Mouse (Mus musculus) lung, embryonic 15.5 days (tissue): Measurements from ENCODE around the gene Lrrc7. TPM values are rescaled to one million over a fixed set of nuclear protein-coding genes. Genes with fewer than 3 reads are reported as not detected.

ENCODE experiments used
- ATAC-seq: fragments of 200-750 bp; cut with Nextera tagmentation; 2 replicates; pipeline ENCODE4 v1.8.0; 2017; ENCODE audit warnings: moderate number of reproducible peaks, borderline replicate concordance; ENCODE audit not compliant: low FRiP score, low TSS enrichment; ENCODE audit errors: extremely low read depth
- H3K27ac ChIP-seq: fragments of 300-500 bp; sonication (generic); 2 replicates; pipeline ENCODE4 v1.5.1; 2015; ENCODE audit warnings: moderate library complexity, mild to moderate bottlenecking, inconsistent platforms
- H3K27me3 ChIP-seq: fragments of 300-500 bp; sonication (generic); 2 replicates; pipeline ENCODE4 v1.6.1; 2015; ENCODE audit warnings: inconsistent platforms
- H3K36me3 ChIP-seq: fragments of 300-500 bp; sonication (generic); 2 replicates; pipeline ENCODE4 v1.6.1; 2015; ENCODE audit warnings: inconsistent platforms
- H3K4me1 ChIP-seq: fragments of 300-500 bp; sonication (generic); 2 replicates; pipeline ENCODE4 v1.6.1; 2015; ENCODE audit warnings: inconsistent platforms
- H3K4me2 ChIP-seq: fragments of 300-500 bp; sonication (generic); 2 replicates; pipeline ENCODE4 v1.6.1; 2015; ENCODE audit warnings: inconsistent platforms, mild to moderate bottlenecking, moderate library complexity
- H3K4me3 ChIP-seq: fragments of 300-500 bp; sonication (generic); 2 replicates; pipeline ENCODE4 v1.5.1; 2015; ENCODE audit warnings: mild to moderate bottlenecking, inconsistent platforms
- H3K9ac ChIP-seq: fragments of 300-500 bp; sonication (generic); 2 replicates; pipeline ENCODE4 v1.6.1; 2015; ENCODE audit warnings: inconsistent platforms
- H3K9me3 ChIP-seq: fragments of 300-500 bp; sonication (generic); 2 replicates; pipeline ENCODE4 v1.6.1; 2016; ENCODE audit warnings: inconsistent platforms
- WGBS: fragments of 180-500 bp; shearing (Covaris S2); methylation state at CpG from one replicate; pipeline ENCODE4 v1.1.7; 2015; 5-methylcytosine and 5-hydroxymethylcytosine counted together
- polyA plus RNA-seq: library from polyadenylated mRNA; unstranded; fragments of >200 nt; fragmentation: Nextera tagmentation; extraction: Ambion mirVana; gene quantifications from 2 replicates; pipeline ENCODE4 v1.2.1, GENCODE M21; 2015

Gene Lrrc7
- polyA plus RNA-seq, 1 experiment from 2014 or later, result 0.17 TPM

DNA sequence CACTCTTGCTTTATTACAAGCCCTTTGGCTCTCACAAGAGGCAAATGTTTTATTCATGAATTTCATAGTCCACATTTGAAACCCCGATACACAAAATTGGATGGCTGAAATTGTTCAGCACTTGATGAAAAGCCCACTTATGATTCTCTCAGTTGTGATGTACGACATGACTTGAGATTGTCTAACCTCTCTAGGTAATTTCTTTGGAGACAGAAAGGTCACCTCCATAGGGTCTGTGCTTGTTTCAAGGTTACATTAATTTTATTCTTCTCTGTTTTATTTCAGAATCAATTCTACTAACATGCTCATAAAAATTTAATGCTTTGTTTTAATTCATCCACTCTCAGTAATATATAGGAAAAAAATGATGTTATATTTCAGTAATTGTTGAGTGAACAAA lies 351.4 kb downstream of the Lrrc7 start:
- H3K4me2 ChIP-seq, result no peak overlapping the region
- ATAC-seq, result no peak
- no peak overlapping the region for H3K27ac ChIP-seq
- WGBS, result 80% methylated on average over 2 of the region's 2 CpGs
- H3K9me3 ChIP-seq, result no peaks in the 10 kb centered on the region
- H3K27me3 ChIP-seq, result no peaks in the 10 kb centered on the region
- H3K36me3 ChIP-seq, result no peaks in the 10 kb centered on the region
- no peaks in the 10 kb centered on the region for H3K4me1 ChIP-seq
- H3K9ac ChIP-seq, result no peak overlapping the region
- H3K4me3 ChIP-seq, result no peak overlapping the region

DNA sequence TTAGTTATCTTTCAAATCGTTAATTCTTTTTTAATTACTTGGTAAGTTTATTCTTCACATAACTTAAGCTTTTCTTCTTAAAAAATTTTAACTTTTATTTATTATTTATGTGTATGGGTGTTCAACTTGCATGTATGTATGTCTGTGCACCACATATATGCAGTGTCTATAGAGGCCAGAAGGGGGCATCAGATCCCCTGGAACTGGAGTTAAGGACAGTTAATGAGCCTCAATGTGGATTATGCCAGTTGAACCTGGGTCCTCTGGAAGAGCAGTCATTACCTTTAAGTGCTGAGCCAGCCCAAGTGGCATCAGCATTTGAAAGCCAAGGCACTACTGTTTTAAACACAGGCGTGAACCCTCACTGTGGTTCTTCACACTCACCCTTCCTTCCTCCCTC lies 352.0 kb downstream of the Lrrc7 start:
- no peak overlapping the region for H3K4me2 ChIP-seq
- ATAC-seq, result no peak; the same call in 1 of the 2 replicates
- 3% methylated on average over 2 of the region's 2 CpGs for WGBS
- no peak overlapping the region for H3K4me3 ChIP-seq
- no peaks in the 10 kb centered on the region for H3K27me3 ChIP-seq
- no peaks in the 10 kb centered on the region for H3K9me3 ChIP-seq
- H3K27ac ChIP-seq, result no peak overlapping the region
- no peaks in the 10 kb centered on the region for H3K36me3 ChIP-seq
- H3K4me1 ChIP-seq, result no peaks in the 10 kb centered on the region
- H3K9ac ChIP-seq, result no peak overlapping the region

DNA sequence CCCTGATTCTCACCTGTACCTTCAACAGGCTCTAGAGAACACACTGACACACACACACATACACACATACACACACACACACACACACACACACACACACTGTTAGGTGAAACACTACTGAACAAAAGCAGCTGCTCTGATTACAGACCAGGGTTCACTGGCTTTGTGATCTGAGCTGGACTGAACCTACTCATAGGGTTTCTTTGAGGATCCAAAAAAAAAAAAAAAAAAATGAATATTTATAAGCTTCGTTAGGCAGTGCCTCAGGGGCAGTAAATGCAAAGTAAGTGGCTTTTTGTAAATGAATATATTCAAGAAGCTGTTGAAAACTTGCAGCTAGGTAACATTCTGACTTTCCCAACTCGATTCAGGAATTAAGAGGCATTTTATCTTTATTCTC lies 354.2 kb downstream of the Lrrc7 start:
- Histone ChIP-seq H3K4me3 (no peak overlapping the region), H3K9me3 (no peaks in the 10 kb centered on the region), H3K27me3 (no peaks in the 10 kb centered on the region), H3K4me2 (no peak overlapping the region), H3K36me3 (no peaks in the 10 kb centered on the region), H3K9ac (no peak overlapping the region), H3K4me1 (no peaks in the 10 kb centered on the region), H3K27ac (no peak overlapping the region)
- no peak for ATAC-seq
- WGBS, result 56% methylated on average over 2 of the region's 2 CpGs

DNA sequence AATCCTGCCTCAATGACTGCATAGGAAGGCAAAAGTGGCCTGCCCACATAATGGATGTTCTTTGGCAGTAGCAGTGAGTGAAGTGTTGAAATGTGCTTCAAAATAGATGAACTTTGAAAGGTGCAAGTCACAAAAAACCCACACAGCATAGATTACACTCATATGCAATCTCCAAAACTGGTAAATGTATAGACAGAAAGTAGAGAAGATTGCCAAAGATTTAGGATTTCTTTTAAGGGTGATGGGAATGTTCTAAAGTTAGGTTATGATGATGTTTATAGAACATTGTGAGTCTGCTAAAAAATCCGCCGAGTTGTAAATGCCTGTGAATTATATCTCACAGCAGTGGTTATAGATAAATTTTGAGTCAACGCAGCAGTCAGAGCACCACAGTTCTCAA lies 359.2 kb downstream of the Lrrc7 start:
- Histone ChIP-seq H3K9ac (no peak overlapping the region), H3K4me3 (no peak overlapping the region), H3K4me2 (no peak overlapping the region), H3K27ac (no peak overlapping the region), H3K36me3 (no peaks in the 10 kb centered on the region), H3K4me1 (no peaks in the 10 kb centered on the region), H3K9me3 (no peaks in the 10 kb centered on the region), H3K27me3 (no peaks in the 10 kb centered on the region)
- ATAC-seq, result no peak
- WGBS, result 76% methylated on average over 3 of the region's 3 CpGs

DNA sequence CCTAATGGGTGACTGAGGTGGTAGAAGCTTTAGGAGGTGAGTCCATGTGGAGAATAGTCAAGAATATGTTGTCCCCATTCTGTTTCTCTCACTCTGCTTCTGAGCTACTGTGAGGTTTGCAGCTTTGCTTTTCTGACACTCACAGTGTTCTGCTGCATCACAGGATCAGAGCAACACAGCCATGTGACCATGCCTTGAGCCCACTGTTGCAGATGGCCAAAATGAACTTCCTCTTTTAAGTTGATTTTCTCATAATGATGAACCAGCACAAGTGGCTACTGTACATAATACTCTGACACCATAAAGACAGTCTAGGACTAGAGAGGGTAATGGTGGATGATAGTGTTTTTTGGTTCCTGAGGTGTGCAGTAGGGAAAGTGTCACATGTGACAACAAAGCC lies 366.6 kb downstream of the Lrrc7 start:
- H3K36me3 ChIP-seq, result no peaks in the 10 kb centered on the region
- no peak overlapping the region for H3K27ac ChIP-seq

DNA sequence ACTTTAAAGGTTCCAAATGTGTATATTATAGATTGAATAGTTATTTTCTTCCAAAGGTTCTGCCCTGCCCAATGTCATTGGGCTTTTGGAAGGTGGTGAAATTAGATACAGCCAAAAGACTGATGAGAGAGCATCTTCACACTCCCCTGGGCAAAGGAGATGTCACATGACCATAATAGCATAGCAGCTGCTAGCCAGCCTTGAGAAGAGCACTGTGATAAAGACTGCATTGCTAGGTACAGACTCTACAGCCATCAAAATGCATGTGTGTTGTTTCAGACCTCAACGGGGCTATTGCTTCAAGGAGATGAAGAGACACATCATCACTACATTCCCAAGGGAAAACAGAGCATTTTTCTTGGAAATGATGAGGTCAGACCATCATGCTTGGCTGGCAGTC lies 368.8 kb downstream of the Lrrc7 start:
- WGBS, result 41% methylated on average over 1 of the region's 1 CpGs

More for the DNA sequence above, 366.6 kb downstream of the Lrrc7 start:
- H3K4me1 ChIP-seq, result no peaks in the 10 kb centered on the region
- no peak overlapping the region for H3K4me3 ChIP-seq
- no peaks in the 10 kb centered on the region for H3K9me3 ChIP-seq
- no peak overlapping the region for H3K4me2 ChIP-seq
- no peak overlapping the region for H3K9ac ChIP-seq
- no peak for ATAC-seq
- H3K27me3 ChIP-seq, result no peaks in the 10 kb centered on the region

DNA sequence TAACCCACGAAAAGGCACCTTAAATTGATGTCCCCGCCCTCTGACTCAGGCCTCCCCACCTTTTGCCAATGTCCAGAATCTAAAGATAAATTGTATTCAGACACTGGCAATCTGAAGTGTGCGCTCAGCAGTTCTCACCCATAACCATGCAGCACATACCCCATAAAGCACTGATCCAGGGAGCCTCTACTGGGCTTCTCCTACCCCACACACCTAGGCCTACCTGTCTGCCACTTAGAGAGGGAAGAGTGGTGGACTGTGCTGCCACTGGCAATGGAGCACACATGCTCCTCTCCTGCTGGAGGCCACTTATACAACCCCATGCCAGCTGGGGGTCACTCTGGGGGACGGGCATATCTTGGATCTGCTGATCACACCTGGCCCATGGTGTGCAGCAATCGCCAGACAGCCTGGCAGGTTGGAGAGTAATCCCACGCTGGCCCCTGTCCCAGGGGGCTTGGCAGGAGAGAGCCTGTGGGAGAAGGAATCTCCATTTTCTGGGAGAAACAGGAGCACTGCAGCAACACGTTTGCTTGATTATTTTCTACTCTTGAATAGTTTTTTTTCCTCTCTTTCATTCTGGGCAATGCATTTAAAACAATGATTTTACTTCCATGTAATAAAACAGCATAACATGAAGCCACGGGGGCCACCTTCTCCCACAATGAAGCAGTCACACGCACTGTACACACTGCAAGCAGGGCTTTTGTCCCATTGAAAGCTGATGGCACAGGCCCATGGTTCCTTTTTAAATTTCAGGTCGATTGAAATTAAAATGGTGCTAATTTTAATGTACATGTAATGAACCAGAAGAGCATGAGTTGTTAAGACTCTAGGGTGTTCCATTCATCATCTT lies 386.9 kb downstream of the Lrrc7 start:
- WGBS, result 69% methylated on average over 10 of the region's 10 CpGs
- Histone ChIP-seq H3K4me3 (no peak overlapping the region), H3K4me1 (no peaks in the 10 kb centered on the region), H3K9me3 (no peaks in the 10 kb centered on the region), H3K4me2 (no peak overlapping the region), H3K36me3 (no peaks in the 10 kb centered on the region), H3K27ac (no peak overlapping the region), H3K9ac (no peak overlapping the region), H3K27me3 (no peaks in the 10 kb centered on the region)
- ATAC-seq, result no peak

More for the DNA sequence above, 368.8 kb downstream of the Lrrc7 start:
- no peaks in the 10 kb centered on the region for H3K36me3 ChIP-seq
- no peak overlapping the region for H3K9ac ChIP-seq
- no peak overlapping the region for H3K27ac ChIP-seq
- no peak overlapping the region for H3K4me2 ChIP-seq
- no peaks in the 10 kb centered on the region for H3K9me3 ChIP-seq
- no peak for ATAC-seq
- H3K4me1 ChIP-seq, result no peaks in the 10 kb centered on the region
- H3K27me3 ChIP-seq, result no peaks in the 10 kb centered on the region
- H3K4me3 ChIP-seq, result no peak overlapping the region

DNA sequence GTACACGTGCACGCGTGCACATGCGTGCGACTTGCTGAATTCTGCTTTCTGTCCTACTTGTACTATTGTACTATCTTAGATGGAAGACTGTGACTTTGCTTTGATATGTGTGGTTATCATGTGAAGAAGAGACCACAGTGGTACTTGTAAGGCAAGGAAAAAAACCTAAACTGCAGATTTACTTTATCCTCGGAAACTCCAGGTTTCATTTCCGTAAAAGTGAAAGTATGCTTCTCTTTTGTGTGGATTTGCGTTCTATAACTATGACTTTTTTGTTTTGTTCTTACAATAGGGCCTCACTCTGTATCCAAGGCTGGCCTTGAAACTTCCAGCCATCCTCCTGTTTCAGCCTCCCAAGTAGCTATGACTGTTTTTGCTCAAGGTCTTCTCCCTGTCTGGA lies 392.8 kb downstream of the Lrrc7 start:
- H3K4me2 ChIP-seq, result no peak overlapping the region
- no peaks in the 10 kb centered on the region for H3K36me3 ChIP-seq
- H3K4me3 ChIP-seq, result no peak overlapping the region
- no peak overlapping the region for H3K27ac ChIP-seq
- H3K9ac ChIP-seq, result no peak overlapping the region
- ATAC-seq, result no peak
- 95% methylated on average over 8 of the region's 8 CpGs for WGBS
- no peaks in the 10 kb centered on the region for H3K9me3 ChIP-seq
- no peaks in the 10 kb centered on the region for H3K4me1 ChIP-seq
- H3K27me3 ChIP-seq, result no peaks in the 10 kb centered on the region

DNA sequence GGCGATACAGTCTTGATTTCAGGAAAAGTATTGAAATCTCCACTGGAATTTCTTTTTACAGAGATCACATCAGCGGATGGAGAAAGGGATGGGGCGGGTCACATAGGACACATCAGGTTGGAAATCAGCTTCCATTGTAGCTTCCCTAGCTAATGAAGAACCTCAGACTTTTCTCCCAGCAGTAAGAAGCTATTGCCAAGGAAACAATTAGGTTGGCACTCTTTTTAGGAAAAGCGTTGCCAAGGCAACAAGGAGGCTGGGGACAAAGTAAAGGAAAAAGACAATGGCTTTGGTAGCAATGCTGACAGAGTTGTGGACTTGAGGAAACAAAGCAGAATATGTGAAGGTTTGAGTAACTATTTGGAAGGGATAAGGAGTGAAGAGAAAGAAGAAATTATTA lies 393.6 kb downstream of the Lrrc7 start:
- no peaks in the 10 kb centered on the region for H3K4me1 ChIP-seq
- H3K36me3 ChIP-seq, result no peaks in the 10 kb centered on the region
- H3K9me3 ChIP-seq, result no peaks in the 10 kb centered on the region
- WGBS, result 83% methylated on average over 4 of the region's 4 CpGs
- no peak overlapping the region for H3K4me3 ChIP-seq
- no peak overlapping the region for H3K27ac ChIP-seq
- H3K9ac ChIP-seq, result no peak overlapping the region
- ATAC-seq, result no peak
- H3K4me2 ChIP-seq, result no peak overlapping the region
- H3K27me3 ChIP-seq, result no peaks in the 10 kb centered on the region

DNA sequence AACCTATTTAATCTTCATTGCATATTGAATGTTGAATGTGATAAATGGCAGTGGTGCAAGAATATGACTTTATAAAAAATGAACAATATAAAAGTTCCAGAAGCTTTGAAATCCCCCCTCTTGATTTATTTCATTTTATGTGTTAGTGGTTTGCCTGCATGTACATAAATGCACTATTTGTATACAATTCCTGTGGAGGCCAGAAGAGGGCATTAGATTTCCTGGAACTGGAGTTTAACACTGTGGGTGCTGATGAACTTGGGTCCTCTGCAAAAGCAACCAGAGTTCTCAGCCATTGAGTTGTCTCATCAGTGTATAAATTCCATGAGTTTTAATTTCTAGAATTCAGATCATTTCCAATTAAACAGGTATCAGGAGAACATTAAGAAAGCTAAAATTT lies 397.0 kb downstream of the Lrrc7 start:
- Histone ChIP-seq H3K4me3 (no peak overlapping the region), H3K9ac (no peak overlapping the region), H3K27ac (no peak overlapping the region), H3K4me2 (no peak overlapping the region), H3K27me3 (no peaks in the 10 kb centered on the region), H3K36me3 (no peaks in the 10 kb centered on the region), H3K9me3 (no peaks in the 10 kb centered on the region), H3K4me1 (no peaks in the 10 kb centered on the region)
- ATAC-seq, result no peak

DNA sequence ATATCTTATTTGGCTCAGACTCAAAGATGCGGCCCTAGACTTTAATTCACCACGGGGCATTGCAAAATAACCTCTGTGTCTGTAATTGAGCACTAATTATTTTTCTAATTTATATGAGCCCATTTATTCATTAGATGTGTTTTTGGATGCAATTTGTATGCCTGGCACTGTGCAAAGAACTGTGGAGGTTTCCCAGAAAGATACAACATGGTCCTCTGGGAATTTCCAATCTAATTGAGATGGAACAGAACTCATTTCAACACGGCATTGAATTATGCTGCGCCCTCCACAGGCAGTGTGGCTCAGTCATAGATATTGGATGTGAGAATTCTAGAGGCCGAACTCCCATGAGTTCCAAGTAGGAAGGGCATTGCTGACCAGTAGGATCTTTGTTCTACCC lies 397.6 kb downstream of the Lrrc7 start:
- no peaks in the 10 kb centered on the region for H3K9me3 ChIP-seq
- no peaks in the 10 kb centered on the region for H3K4me1 ChIP-seq
- WGBS, result 78% methylated on average over 5 of the region's 5 CpGs
- no peak overlapping the region for H3K4me3 ChIP-seq
- no peaks in the 10 kb centered on the region for H3K36me3 ChIP-seq
- no peak overlapping the region for H3K9ac ChIP-seq
- no peak overlapping the region for H3K4me2 ChIP-seq
- H3K27ac ChIP-seq, result no peak overlapping the region
- no peaks in the 10 kb centered on the region for H3K27me3 ChIP-seq
- no peak for ATAC-seq

DNA sequence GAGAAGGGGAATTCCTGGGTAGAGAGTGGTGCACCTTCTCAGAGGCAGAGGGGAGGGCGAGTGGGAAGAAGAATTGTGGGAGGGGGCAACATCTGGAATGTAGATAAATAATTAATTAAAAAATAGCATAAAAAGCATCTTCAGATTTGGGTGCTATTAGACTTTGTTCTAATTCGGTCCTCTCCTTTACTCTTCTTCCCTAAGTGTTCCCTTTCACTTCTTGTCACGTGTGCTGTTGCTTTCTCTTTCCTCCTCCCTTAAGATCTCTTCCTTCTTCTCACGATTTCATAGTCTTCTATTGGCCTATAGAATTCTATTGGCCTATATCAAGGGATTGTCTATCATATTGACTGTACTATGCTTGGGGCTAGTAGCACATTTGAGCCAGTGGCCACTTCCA lies 398.9 kb downstream of the Lrrc7 start:
- WGBS, result 74% methylated on average over 4 of the region's 4 CpGs
- Histone ChIP-seq H3K27me3 (no peaks in the 10 kb centered on the region), H3K4me1 (no peaks in the 10 kb centered on the region), H3K4me2 (no peak overlapping the region), H3K27ac (no peak overlapping the region), H3K36me3 (no peaks in the 10 kb centered on the region), H3K9ac (no peak overlapping the region), H3K9me3 (no peaks in the 10 kb centered on the region), H3K4me3 (no peak overlapping the region)
- no peak for ATAC-seq
